Mouse (Mus musculus): ENCODE measurements at regions not wholly inside any gene's neighbourhood (a gene's known extent, or its start where the extent isn't known, plus 50 kb on each side); places are given as distances from the start of the nearest gene placed in this dataset.

DNA sequence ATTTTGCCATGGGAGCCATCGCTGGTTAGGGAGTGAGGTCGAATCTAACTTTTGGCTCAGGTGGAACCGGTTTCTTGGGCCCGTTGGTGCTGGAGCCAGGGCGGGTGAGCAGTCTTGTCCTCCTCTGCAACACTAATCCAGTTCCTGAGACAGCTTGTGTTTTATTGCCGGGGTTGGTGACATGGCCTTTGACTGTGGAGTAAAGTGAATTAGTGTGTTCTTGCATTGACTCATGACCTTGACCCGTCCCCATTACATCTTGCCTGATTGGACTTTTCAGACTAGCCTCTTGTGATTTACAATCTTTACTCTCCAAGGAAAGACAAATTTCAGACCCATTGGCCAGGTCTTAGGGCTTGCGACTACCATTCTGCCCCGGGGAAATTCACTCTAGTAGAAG is 278.8 kb downstream of the Fam173b start:
- Histone ChIP-seq H3K27me3 (ENCODE audit: control insufficient read depth, insufficient read depth, low read length) (no peaks in the 10 kb centered on the region), H3K9ac (no peak overlapping the region), H3K27ac (no peak overlapping the region), H3K4me2 (replicated peaks) (no peak overlapping the region), H3K36me3 (replicated peaks; ENCODE audit: control insufficient read depth, insufficient read depth) (no peaks in the 10 kb centered on the region), H3K4me3 (replicated peaks; ENCODE audit: low read length) (no peak overlapping the region), H3K9me3 (ENCODE audit: control insufficient read depth, low read length) (no peaks in the 10 kb centered on the region), H3K4me1 (replicated peaks; ENCODE audit: control insufficient read depth, insufficient read depth, low read length) (no peaks in the 10 kb centered on the region)
- WGBS = 88% methylated on average over 9 of the region's 9 CpGs
- ATAC-seq (ENCODE audit: low FRiP score) (no peak), DNase-seq (ENCODE audit: low spot score) (no peak)

- Histone ChIP-seq H3K4me2 (replicated peaks) (no peak overlapping the region), H3K27ac (no peak overlapping the region), H3K4me3 (replicated peaks; ENCODE audit: low read length) (no peak overlapping the region), H3K9me3 (ENCODE audit: control insufficient read depth, low read length) (no peaks in the 10 kb centered on the region), H3K27me3 (ENCODE audit: control insufficient read depth, insufficient read depth, low read length) (no peaks in the 10 kb centered on the region), H3K36me3 (replicated peaks; ENCODE audit: control insufficient read depth, insufficient read depth) (no peaks in the 10 kb centered on the region), H3K9ac (no peak overlapping the region), H3K4me1 (replicated peaks; ENCODE audit: control insufficient read depth, insufficient read depth, low read length) (no peaks in the 10 kb centered on the region)
- DNase-seq (ENCODE audit: low spot score) (no peak), ATAC-seq (ENCODE audit: low FRiP score) (no peak)
- WGBS = 57% methylated on average over 5 of the region's 5 CpGs
Measured at GRCm38 (mm10) chr15:31882331-31882730, 280.7 kb downstream of the Fam173b start.

GRCm38 (mm10) chr15:31883516-31883915 is 281.9 kb downstream of the Fam173b start:
- ATAC-seq (ENCODE audit: low FRiP score) (no peak), DNase-seq (ENCODE audit: low spot score) (no peak)
- Histone ChIP-seq H3K4me3 (replicated peaks; ENCODE audit: low read length) (no peak overlapping the region), H3K36me3 (replicated peaks; ENCODE audit: control insufficient read depth, insufficient read depth) (no peaks in the 10 kb centered on the region), H3K27me3 (ENCODE audit: control insufficient read depth, insufficient read depth, low read length) (no peaks in the 10 kb centered on the region), H3K9me3 (ENCODE audit: control insufficient read depth, low read length) (no peaks in the 10 kb centered on the region), H3K27ac (no peak overlapping the region), H3K4me1 (replicated peaks; ENCODE audit: control insufficient read depth, insufficient read depth, low read length) (no peaks in the 10 kb centered on the region), H3K9ac (no peak overlapping the region), H3K4me2 (replicated peaks) (no peak overlapping the region)
- 82% methylated on average over 9 of the region's 9 CpGs for WGBS

- DNase-seq (ENCODE audit: low spot score) (no peak), ATAC-seq (ENCODE audit: low FRiP score) (peak; percentile 41; the same call in 1 of the 2 replicates)
- Histone ChIP-seq H3K36me3 (replicated peaks; ENCODE audit: control insufficient read depth, insufficient read depth) (no peaks in the 10 kb centered on the region), H3K4me2 (replicated peaks) (no peak overlapping the region), H3K4me3 (replicated peaks; ENCODE audit: low read length) (no peak overlapping the region), H3K27me3 (ENCODE audit: control insufficient read depth, insufficient read depth, low read length) (no peaks in the 10 kb centered on the region), H3K4me1 (replicated peaks; ENCODE audit: control insufficient read depth, insufficient read depth, low read length) (no peaks in the 10 kb centered on the region), H3K9me3 (ENCODE audit: control insufficient read depth, low read length) (no peaks in the 10 kb centered on the region), H3K27ac (no peak overlapping the region), H3K9ac (no peak overlapping the region)
- 55% methylated on average over 13 of the region's 13 CpGs for WGBS
Measured at GRCm38 (mm10) chr15:31898904-31899650, 278.0 kb upstream of the Tas2r119 start.

DNA sequence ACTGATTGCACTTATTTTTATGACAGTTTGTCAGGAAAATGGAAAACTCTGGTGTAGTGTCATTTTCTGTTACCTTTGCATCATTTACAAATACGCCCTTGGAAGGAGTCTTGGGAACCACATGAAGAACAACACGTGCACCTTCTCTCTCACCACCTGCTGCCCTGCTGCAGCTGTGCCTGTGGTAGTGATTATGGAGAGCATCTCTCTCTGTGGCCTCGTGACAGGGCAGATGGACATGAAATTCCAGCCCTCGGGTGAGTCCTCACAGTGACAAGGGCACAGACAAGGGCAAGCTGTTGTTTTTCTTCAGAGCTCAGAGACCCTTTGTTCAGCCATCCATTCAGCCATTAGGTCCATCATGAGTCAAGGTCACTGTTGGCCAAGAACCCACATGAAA is 276.8 kb upstream of the Tas2r119 start:
- no peak for DNase-seq (ENCODE audit: low spot score)
- ATAC-seq (ENCODE audit: low FRiP score) = no peak
- Histone ChIP-seq H3K27me3 (ENCODE audit: control insufficient read depth, insufficient read depth, low read length) (no peaks in the 10 kb centered on the region), H3K9me3 (ENCODE audit: control insufficient read depth, low read length) (no peaks in the 10 kb centered on the region), H3K4me2 (replicated peaks) (no peak overlapping the region), H3K4me3 (replicated peaks; ENCODE audit: low read length) (no peak overlapping the region), H3K9ac (no peak overlapping the region), H3K36me3 (replicated peaks; ENCODE audit: control insufficient read depth, insufficient read depth) (no peaks in the 10 kb centered on the region), H3K4me1 (replicated peaks; ENCODE audit: control insufficient read depth, insufficient read depth, low read length) (no peaks in the 10 kb centered on the region), H3K27ac (no peak overlapping the region)
- WGBS = 65% methylated on average over 4 of the region's 4 CpGs

- no peak overlapping the region for H3K9ac ChIP-seq
- ATAC-seq (ENCODE audit: low FRiP score) (no peak), DNase-seq (ENCODE audit: low spot score) (no peak)
- no peaks in the 10 kb centered on the region for H3K4me1 ChIP-seq (replicated peaks; ENCODE audit: control insufficient read depth, insufficient read depth, low read length)
- no peaks in the 10 kb centered on the region for H3K27me3 ChIP-seq (ENCODE audit: control insufficient read depth, insufficient read depth, low read length)
- H3K36me3 ChIP-seq (replicated peaks; ENCODE audit: control insufficient read depth, insufficient read depth) = no peaks in the 10 kb centered on the region
- no peaks in the 10 kb centered on the region for H3K9me3 ChIP-seq (ENCODE audit: control insufficient read depth, low read length)
- no peak overlapping the region for H3K27ac ChIP-seq
- whole genome bisulfite sequencing = 79% methylated on average over 9 of the region's 9 CpGs
- H3K4me2 ChIP-seq (replicated peaks) = no peak overlapping the region
- no peak overlapping the region for H3K4me3 ChIP-seq (replicated peaks; ENCODE audit: low read length)
Measured at GRCm38 (mm10) chr15:31908432-31908831, 268.7 kb upstream of the Tas2r119 start.

DNA sequence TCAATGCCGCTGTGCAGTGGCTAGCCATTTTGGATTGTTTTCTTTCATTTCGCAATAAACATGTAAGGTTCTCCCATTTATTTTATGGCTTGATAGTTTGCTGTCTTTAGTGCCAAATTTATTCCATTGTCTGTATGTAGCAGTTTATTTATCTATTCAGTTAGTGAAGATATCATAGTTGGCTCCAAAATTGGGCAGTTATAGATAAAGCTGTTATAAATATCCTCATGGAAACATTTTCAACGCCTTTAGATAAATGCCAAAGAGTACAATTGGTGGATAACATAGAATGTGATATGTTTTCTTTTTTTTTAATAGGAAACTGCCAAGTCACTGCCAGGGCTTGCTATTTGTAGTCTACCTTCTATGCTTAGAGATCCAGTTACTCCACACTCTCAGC is 265.1 kb upstream of the Tas2r119 start:
- DNase-seq (ENCODE audit: low spot score) (no peak), ATAC-seq (ENCODE audit: low FRiP score) (no peak)
- Histone ChIP-seq H3K27ac (no peak overlapping the region), H3K4me1 (replicated peaks; ENCODE audit: control insufficient read depth, insufficient read depth, low read length) (no peaks in the 10 kb centered on the region), H3K4me3 (replicated peaks; ENCODE audit: low read length) (no peak overlapping the region), H3K36me3 (replicated peaks; ENCODE audit: control insufficient read depth, insufficient read depth) (no peaks in the 10 kb centered on the region), H3K27me3 (ENCODE audit: control insufficient read depth, insufficient read depth, low read length) (no peaks in the 10 kb centered on the region), H3K9me3 (ENCODE audit: control insufficient read depth, low read length) (no peaks in the 10 kb centered on the region), H3K9ac (no peak overlapping the region), H3K4me2 (replicated peaks) (no peak overlapping the region)
- over 99% methylated on average over 3 of the region's 3 CpGs for WGBS

DNA sequence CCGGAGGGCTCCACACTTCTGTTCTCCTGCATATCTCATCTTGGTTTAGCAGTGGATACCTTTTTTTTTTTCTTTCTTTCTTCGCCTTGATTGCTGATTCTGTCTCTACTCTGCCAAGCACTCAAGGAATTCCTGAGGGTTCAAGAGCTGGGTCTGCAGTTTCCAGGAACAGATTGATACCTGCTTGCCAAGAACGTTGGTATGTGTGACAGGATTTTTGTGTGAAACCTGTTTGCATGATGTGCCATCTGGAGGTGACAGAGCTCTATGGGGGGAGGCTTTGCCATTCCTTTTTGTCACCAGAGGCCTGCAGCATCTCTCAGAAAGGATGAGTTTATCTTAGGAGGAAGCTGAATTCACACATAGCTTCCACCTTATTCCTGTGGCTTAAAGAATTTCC is 255.6 kb upstream of the Tas2r119 start:
- Histone ChIP-seq H3K9ac (no peak overlapping the region), H3K4me1 (replicated peaks; ENCODE audit: control insufficient read depth, insufficient read depth, low read length) (no peaks in the 10 kb centered on the region), H3K27me3 (ENCODE audit: control insufficient read depth, insufficient read depth, low read length) (no peaks in the 10 kb centered on the region), H3K27ac (no peak overlapping the region), H3K4me3 (replicated peaks; ENCODE audit: low read length) (no peak overlapping the region), H3K36me3 (replicated peaks; ENCODE audit: control insufficient read depth, insufficient read depth) (no peaks in the 10 kb centered on the region), H3K4me2 (replicated peaks) (no peak overlapping the region), H3K9me3 (ENCODE audit: control insufficient read depth, low read length) (peaks cover 3% of the 10 kb centered on the region; the same call in 1 of the 2 replicates)
- 88% methylated on average over 3 of the region's 3 CpGs for WGBS
- no peak for ATAC-seq (ENCODE audit: low FRiP score)
- no peak for DNase-seq (ENCODE audit: low spot score)

GRCm38 (mm10) chr15:31960301-31960700 is 216.8 kb upstream of the Tas2r119 start:
- no peak overlapping the region for H3K4me2 ChIP-seq (replicated peaks)
- no peaks in the 10 kb centered on the region for H3K36me3 ChIP-seq (replicated peaks; ENCODE audit: control insufficient read depth, insufficient read depth)
- no peaks in the 10 kb centered on the region for H3K9me3 ChIP-seq (ENCODE audit: control insufficient read depth, low read length)
- H3K27ac ChIP-seq = no peak overlapping the region
- no peak overlapping the region for H3K4me3 ChIP-seq (replicated peaks; ENCODE audit: low read length)
- ATAC-seq (ENCODE audit: low FRiP score) (no peak), DNase-seq (ENCODE audit: low spot score) (no peak)
- no peaks in the 10 kb centered on the region for H3K27me3 ChIP-seq (ENCODE audit: control insufficient read depth, insufficient read depth, low read length)
- WGBS = 87% methylated on average over 4 of the region's 4 CpGs
- H3K4me1 ChIP-seq (replicated peaks; ENCODE audit: control insufficient read depth, insufficient read depth, low read length) = no peaks in the 10 kb centered on the region
- H3K9ac ChIP-seq = no peak overlapping the region

DNA sequence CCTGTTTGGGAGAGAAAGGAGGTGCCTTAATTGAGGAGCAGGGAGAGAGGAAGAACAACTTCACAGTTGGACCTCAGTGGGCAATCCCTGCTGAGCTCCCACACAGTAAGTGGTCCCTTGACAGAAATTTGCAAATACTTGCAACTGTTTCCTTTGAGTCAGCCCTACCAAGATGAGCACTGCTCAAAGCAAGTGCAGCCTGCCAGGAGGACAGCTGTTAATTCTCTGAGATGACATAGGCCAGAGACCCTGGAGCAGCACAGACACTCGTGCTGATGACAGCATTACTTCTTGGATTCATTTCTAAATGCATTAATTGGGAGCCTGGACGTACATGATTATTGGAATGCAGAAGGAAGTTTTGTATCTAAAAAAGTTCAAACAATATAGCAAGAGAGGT is 215.1 kb upstream of the Tas2r119 start:
- no peak overlapping the region for H3K27ac ChIP-seq
- no peaks in the 10 kb centered on the region for H3K36me3 ChIP-seq (replicated peaks; ENCODE audit: control insufficient read depth, insufficient read depth)
- ATAC-seq (ENCODE audit: low FRiP score) (no peak), DNase-seq (ENCODE audit: low spot score) (no peak)
- no peaks in the 10 kb centered on the region for H3K4me1 ChIP-seq (replicated peaks; ENCODE audit: control insufficient read depth, insufficient read depth, low read length)
- no peak overlapping the region for H3K4me2 ChIP-seq (replicated peaks)
- no peak overlapping the region for H3K9ac ChIP-seq
- no peaks in the 10 kb centered on the region for H3K9me3 ChIP-seq (ENCODE audit: control insufficient read depth, low read length)
- no peaks in the 10 kb centered on the region for H3K27me3 ChIP-seq (ENCODE audit: control insufficient read depth, insufficient read depth, low read length)
- WGBS = 59% methylated on average over 2 of the region's 2 CpGs
- no peak overlapping the region for H3K4me3 ChIP-seq (replicated peaks; ENCODE audit: low read length)

All from hindbrain, embryonic 14.5 days (tissue).